Mouse (Mus musculus) cerebellum, postnatal 4 days (tissue): ENCODE measurements around the gene Spint3.
"Not testable (repeated sequence)": the region's sequence is repeated elsewhere in the genome, so short reads cannot be mapped to it uniquely, and the experiment has no call there.

Experiments used
- DNase-seq, 2 experiments: peaks; one replicate each; pipeline ENCODE4 v3.0.0; 2022; ENCODE audit warnings: low spot score in 2 of 2, mixed read lengths in 1 of 2

Gene Spint3

DNA sequence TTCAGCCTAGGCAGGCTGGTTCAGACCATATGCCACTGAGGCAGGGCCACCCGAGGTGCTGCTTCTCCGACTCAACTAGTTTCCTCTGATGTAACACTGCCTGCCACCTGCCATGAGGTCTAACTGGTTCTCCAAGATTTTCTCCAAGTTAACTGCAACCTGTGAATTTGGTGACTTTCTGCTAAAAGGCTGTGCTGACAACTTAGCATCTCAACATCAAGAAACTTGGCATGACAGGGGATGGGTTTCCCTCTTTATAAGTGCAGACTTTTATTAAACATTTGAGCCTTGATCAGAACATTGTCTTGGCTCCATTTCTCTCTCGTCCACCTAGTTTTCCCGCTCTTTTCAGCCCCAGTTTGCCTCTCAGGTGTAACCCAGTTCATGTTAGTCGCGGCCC lies at the start of gene Spint3:
TSS of gene Spint3 (minus strand) at position 101 of the 400 bp plus-strand sequence.
- DNase-seq = not testable (repeated sequence)

DNA sequence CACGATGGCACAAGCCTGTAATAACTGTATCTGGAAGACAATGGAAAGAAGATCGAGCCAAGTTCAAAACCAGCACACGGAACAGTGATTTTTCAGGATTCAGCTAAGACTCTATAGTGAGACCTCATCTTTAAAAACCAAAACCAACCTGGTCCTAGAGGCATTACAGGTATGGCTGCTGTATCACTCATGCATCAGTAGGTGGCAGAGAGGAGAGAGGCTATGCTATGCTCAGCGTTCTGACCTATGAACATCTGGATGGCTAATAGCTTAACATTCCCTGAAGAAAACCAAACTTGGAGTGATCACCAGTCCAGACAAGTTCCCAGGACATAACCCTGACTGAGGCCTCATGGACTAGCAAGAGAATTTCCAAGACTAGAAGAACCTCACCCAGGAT lies 48.5 kb upstream of the Spint3 start:
- DNase-seq = no peak

DNA sequence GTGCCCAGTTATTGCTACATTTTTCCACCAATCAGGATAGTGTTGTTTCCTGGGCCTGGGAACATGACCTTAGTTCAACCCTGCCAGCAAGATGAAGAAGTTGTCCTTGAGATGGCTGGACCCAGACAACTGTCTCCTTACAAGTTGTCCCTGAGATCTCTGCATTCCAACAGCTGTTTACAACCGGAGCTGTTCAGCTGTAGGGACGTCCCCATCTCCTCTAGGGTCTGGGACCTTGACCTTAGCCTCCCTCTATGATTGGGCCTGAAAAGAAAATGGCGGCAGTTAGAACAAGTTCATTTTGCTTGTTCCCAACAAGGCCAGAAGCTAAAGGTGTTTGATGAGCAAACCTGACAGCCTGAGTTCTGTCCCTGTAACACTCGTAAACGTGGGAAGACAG lies 45.8 kb upstream of the Spint3 start:
- DNase-seq = no peak

DNA sequence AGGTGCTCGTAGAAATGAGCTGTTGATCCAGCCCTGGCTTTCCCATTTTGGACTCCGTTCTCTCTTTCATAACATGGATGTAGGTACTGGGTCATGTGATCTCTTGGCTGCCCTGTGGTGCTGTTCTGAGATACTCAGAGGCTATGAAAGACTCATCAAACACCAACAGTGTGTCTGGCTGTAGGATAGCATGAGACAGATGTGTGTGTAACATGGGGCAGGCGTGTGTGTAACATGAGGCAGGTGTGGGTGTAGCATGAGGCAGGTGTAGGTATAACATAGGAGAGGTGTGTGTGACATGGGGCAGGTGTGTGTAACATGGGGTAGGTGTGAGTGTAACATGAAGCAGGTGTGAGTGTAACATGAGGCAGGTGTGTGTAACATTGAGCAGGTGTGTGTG lies 42.1 kb upstream of the Spint3 start:
- DNase-seq = no peak

DNA sequence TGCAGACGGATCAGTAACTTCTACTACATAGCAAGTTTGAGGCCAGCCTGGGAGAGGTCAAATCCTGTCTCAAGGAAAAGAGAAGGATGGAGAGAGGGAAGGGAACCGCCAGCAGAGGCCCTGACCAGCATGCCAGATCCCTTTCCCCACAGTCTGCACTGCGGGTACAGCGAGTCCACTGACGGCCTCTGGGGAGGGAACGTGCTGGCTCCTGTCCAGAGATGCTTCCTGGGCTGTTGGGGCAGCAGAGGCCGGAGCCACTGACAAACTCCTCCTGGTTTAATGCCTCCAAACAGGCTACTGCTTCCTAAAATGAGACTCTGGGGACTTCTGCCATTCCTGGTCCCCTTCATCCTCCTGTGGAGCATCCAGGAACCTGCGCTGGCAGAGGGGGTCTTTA lies 40.2 kb upstream of the Spint3 start, which contains the start of the genes Wfdc6b and Wfdc8:
TSS of gene Wfdc6b (plus strand) at position 52 of the 400 bp plus-strand sequence.
TSS of gene Wfdc8 (minus strand) at position 156 of the 400 bp plus-strand sequence.
- DNase-seq = peak in 1 of 2 experiments; percentile 25

DNA sequence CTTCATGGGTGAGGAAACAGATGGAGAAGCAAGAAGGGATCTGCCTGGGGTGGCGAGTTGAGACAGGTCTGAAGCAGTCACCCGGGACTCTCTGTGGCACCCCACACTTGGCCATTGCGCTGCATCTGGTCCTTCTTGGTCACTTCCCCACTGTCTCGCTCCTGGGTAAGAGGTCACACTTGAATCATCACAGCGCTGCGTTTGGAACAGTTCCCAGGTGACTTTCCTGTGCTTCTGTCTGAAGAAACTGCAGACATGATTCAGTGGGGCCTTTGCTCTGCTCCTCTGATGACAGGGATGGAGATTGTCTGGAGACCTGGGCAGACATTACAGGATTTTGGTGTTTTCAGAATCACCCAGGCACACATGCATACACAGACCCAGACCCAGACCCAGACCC lies 35.5 kb upstream of the Spint3 start:
- DNase-seq = no peak

DNA sequence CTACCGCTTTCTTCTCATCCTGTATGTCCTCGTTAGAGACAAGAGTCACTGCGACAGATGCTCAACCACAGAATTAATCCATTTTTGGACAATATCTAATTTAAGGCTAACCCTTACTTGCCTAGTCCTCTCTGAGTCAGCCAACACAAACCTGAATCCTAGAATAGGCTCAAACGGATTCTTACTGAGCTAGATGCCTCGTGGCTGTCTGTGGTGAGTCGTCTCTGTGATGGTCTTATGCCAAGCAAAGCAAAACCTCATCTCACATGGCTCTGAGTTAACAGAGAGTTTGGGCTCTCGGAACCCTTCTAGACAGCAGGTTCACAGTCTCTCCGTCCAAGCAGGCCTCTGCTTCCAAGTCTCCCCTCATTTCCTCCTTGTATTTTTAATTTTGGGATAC lies 31.2 kb upstream of the Spint3 start:
- no peak for DNase-seq

DNA sequence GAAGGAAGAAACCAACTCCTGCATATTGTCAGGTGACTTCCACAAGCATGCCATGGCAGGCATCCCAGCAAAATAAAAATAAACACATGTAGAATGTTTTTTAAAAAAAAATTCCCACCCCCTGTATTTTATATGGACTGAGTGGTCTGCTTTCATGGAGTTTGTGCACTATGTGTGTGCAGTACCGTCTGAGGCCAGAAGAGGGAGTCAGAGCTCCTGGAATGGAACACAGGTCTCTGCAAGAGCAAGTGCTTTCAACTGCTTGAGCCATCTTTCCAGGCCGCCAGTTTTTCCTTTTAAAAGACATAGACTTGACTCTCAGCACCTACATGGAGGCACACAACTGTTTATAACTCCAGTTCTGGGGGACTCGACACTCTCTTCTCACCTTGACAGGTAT lies 30.2 kb upstream of the Spint3 start:
- DNase-seq = no peak

DNA sequence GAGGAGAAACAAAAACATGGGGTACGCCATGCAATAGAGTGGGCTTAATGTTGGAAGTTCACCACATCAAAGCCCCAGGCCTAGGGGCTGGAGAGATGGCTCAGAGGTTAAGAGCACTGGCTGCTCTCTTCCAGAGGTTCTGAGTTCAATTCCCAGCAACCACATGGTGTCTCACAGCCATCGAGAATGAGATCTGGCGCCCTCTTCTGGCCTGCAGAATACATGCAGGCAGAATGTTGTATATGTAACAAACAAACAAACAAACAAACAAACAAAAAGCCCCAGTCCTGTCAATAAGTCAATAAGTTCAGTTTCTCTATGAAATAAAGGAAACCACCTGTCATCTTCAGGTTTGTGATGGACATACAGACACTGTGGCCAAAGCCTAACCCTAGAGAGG lies 26.9 kb upstream of the Spint3 start:
- DNase-seq = no peak

DNA sequence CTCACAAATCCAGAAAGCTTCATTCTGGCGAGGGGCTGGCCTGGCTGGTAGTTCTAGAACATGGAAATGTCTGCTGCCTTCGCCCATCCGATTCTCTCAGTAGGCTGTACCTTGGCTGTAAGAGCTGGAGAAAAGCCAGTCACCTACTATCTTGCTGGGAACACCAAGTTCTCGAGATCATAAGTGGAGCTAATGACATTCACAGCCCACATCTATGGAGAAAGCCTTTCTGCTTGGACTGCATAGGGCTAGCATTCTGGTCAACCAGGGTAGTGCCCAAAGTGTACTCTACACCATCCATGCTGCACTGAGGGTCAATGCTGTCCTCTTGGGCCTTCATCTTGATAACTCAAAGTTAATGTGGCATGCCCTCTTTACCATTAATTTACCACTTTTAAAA lies 20.2 kb upstream of the Spint3 start, which contains the start of gene Eppin:
TSS of gene Eppin (minus strand) at position 101 of the 400 bp plus-strand sequence.
- DNase-seq = no peak

DNA sequence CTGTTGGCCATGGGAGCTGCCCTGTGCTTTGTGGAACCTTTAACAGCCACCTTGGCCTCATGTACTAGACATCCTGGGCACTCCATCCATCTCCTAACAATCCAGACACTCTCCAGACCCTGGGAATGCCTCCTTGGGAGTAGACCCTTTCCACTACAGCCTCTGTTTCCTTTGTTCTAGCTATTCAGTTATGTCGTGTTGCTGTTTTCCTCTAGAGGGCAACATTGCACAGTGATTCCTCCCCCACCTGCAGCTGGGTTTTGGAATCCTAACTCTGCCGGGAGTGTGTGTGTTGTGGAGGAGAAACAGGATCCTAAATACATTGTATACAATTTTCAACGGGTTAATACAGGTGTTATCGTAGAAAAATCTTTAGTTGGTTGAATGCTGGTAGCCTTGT lies 18.8 kb upstream of the Spint3 start:
- DNase-seq = peak in 1 of 2 experiments; percentile 8

DNA sequence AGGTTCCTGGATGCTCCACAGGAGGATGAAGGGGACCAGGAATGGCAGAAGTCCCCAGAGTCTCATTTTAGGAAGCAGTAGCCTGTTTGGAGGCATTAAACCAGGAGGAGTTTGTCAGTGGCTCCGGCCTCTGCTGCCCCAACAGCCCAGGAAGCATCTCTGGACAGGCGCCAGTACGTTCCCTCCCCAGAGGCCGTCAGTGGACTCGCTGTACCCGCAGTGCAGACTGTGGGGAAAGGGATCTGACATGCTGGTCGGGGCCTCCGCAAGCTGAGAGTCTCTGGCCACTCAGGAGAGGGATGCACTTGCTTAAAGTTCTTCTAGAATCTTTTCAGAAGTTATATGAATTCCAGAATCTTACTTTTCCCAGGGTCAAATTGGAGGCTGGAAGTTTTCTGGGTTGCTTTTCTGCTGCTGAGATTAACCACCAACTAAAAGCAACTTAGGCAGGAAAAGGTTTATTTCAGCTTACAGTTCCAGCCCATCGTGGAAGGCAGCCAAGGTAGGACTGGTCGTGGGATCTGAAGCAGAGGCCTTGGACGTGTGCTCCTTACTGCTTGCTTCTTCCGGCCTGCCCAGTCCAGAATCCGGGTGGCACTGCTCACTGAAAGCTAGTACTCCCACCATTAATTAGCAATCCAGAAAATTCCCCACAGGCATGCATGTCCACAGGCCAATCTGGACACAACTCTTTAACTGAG lies 11.9 kb upstream of the Spint3 start, which contains the start of gene Wfdc6a:
TSS of gene Wfdc6a (minus strand) at position 423 of the 701 bp plus-strand sequence.
- DNase-seq = not testable (repeated sequence)

DNA sequence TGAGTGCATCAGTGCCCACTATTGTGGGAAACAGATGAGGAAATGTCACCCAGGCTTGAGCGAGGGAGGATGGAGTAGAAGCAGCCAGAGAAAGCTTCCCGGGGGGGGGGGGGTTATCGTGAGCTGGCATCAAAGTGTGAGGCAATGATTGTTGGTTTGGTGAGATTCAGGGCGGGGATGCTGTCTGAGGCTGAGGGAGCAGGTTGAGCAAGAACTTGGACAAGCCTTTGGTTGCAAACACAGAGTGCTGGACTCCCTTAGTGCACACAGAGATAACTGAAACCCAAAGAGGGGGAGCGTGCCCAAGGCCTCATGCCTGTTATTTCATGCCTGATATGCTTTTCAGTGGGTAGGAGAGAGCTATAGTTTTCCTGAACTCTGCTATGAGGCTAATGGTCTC lies 5.8 kb downstream of the Spint3 start:
- DNase-seq = no peak

DNA sequence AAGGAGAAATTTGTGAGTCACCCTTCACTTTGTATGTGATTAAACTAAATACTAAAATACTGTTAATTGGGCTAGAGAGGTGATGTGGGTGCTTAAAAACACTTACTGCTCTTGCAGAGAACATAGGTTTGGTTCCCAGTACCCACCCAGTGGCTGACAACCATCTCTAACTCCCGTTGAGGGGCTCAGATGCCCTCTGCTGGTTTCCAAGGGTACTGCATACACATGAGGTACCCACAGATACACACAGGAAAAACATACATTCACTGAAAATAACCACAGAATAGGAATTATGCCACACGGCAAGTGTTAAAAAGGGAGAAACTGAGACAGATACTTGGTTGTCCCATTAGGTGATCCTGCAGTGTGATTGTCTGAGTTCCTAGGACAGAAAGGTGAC lies 6.3 kb downstream of the Spint3 start:
- DNase-seq = no peak

DNA sequence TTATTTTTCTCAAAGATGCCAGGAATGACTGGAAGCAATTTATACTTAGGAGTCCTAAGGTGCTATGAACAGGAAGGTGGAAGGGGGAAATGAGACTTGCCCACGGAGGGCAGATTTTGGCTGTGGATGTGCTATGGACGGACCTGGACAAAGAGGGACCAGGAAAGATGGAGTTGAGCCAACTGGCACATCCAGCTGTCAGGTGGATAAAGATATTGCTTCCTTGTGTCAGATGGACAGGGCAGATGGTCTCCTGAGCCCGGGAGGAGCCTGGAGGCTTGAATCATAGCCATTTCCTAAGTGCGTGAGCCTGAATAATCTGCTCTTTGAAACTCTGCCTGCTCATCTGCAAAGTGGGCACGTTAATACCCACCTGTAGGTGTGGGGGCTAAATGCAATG lies 8.9 kb downstream of the Spint3 start:
- no peak for DNase-seq

DNA sequence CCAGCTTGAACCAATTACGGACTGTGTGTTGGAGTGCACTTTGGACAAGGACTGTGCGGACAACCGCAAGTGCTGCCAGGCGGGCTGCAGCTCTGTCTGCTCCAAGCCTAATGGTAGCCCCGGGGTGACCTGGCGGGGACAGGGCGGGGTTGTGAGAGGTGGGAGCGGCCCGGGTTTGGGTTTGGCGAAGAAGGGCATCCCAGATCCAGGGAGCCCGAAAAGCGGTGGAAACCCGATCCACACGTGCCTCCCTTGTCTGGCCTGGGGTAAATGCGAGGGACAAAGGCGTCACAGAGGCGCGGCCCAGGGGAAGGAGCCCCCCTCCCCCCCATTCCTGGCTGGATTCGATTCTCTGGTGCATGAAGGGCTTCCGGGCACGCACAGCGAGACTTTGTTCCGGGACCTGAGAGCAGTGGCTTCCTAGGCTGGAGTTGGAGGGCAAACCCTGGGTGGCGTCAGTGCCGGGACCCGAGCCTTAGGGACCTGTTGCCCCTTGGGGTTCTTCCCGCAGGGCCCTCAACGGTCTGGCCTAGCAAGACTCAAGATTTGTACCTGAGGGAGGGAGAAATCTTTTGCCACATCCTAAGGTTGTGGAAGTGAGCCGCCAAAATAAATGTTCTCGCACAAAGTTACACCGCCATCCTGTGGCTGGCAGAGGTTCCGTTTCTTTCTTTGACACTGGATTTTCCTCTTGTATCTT lies 9.8 kb downstream of the Spint3 start:
- DNase-seq = peak in 1 of 2 experiments; percentile 25

DNA sequence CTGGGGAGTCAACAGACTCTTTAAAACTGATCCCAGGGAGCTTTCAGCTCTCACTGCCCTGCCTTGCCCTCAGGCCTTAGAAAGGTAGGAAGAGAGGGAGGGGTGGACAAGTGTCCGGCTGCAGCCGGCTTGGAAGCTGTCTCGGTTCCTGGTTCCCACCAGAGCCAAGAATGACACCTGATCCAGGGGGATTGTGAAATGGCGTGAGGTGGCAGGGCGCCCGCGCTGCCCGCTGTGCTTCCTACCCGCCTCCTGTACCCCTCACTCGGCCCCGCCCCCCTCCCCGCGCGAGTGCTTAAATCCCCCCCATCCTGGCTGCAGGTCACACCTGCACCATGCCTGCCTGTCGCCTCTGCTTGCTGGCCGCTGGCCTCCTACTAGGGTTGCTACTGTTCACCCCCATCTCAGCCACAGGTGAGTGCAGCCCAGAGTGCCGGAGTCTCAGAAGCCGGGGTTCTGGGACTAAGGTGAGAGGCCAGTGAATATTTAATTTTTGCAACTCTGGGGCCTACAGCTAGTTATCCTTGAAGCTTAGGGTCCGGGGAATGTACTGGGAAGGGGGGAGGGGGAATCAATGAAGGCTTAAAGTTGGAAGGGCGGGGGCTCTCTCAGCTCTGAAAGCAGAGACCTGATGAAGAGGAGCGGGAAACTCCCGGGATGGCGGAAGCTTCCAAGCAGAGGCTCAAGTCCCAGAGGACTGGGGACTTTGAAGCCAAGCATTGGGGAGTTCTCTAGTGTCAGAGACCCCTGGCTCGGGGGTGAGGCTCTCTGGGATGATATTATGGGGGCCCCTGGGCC lies 10.7 kb downstream of the Spint3 start, which contains the start of gene Wfdc2:
TSS of gene Wfdc2 (plus strand) at position 23 of the 798 bp plus-strand sequence.
- DNase-seq = no peak

DNA sequence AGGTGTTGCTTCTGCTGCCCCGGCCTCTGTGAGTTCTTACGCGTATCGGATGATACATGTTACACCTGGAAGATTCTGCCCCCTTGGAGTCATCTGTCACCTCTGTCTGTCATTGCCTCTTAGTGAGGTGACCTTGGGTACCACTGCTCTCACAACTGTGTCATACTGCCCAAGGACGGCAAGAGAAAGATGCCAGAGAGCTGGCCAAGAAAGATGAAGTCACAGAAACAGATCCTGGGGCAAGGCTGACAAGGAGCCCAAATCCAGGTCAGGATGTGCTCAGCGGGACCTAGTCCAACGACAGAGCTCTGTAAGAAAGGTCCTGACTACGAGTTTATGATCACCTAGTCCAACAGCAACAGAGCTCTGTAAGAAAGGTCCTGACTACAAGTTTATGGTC lies 13.2 kb downstream of the Spint3 start:
- no peak for DNase-seq

DNA sequence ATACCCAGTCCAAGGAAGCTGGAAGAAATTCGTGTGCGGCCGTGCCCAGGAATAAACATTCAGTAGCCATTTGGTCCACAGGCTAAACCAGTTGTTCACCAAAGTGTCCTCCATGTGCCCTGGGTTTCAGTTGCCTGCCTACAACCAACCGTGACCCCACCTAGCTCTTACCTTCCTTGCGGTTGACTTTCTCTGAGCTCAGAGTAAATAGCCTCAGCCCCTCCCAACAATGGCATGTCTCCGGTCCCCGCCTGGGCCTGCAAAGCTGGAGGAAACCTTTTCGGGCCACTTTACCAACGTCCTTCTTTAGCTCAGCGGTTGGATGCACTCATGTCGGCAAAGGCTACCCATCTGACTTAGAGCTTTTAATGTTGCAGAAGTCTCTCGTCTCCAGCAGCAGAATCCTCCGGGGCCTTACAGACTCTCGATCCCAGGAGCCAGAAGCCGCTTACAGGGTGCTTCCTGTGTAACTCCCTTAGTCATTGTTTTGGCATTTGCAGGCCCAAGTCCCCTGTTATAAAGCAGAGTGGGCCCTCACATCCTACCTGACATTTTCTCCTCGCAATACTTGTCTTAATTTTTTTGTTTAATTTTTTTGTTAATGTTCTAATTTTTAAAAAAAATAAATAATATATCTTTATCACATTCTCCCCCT lies 14.1 kb downstream of the Spint3 start:
- DNase-seq = no peak

DNA sequence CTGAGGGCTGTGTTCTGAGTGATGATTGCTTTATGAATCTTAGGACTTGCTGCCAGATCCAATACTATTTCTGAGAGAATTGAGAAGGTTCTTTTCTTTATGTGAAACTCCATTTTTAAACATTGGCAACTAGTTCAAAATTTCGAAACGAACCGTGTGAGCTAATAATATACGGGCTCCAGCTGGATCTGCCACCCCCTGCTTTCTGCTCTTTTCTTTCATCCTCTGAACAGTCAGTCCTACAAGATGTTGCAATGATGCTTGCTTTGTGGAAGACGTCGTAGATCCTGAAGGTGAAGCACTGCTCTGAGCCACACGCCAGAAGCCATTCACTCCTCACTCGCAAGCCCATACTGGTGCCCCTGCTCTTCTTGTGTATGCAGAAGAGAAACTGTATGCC lies 14.8 kb downstream of the Spint3 start:
- no peak for DNase-seq

DNA sequence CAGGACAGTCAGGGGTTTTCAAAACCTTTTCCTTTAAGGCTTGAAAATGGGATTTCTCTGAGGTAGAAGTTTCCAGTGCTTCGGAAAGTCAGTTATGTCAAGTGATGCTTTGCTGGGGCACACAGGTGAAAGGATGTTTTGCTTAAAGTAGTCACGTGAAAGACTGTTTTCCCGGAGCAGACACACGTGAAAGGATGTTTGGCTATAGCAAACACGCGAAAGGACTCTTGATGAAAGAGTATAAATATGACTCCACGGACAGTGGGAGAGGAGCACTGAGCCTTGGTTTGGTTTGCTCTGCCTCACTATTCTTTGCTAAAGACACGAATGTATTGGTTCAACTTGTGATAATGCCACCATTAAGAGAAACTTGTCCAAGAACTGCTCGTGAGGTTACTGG lies 21.8 kb downstream of the Spint3 start:
- DNase-seq = no peak

DNA sequence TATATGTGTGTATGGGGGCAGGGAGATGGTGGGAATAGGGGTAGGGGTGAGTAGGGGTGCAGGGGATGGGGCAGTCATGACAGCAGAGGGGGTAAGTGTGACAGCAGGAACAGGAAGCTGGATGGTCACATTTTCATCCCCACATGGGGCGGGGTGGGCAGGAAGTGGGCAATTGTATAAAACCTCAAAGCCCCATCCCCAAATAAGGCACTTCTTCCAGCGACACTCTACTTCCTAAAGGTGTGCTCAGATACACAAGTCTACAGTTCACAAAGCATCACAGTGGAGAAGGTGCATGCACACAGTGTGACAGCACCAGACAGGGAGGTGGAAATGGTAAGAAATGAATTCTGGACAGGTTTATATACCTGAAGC lies 22.4 kb downstream of the Spint3 start:
- DNase-seq = no peak
